Comparison of ENCODE assay signal across 8 mouse cellular contexts in genomic region chr11:4704072-4704964, GRCm38 (mm10). TPM values are rescaled to one million over a fixed set of nuclear protein-coding genes. Genes with fewer than 3 reads are reported as not detected.
DNase-seq lines count a peak whose midpoint lies in the region; ATAC-seq lines count a peak whose summit lies in the region.

Gene Uqcr10 (minus strand): TSS chr11:4704342.
Gene Zmat5 (plus strand): TSS chr11:4704678.

- H3K27ac ChIP-seq in hindbrain, embryonic 12.5 days = peak within 1 kb of the TSS; percentile 46; the same call in 1 of the 2 replicates

- peak within 1 kb of the TSS; percentile 90 for H3K4me2 ChIP-seq in hindbrain, embryonic 12.5 days (replicated peaks)

- peak within 1 kb of the TSS; percentile 76 for H3K9ac ChIP-seq in hindbrain, embryonic 12.5 days

- peak; percentile 97 for DNase-seq in NIH3T3 (ENCODE audit: low read depth)
- peak; percentile 94 to 96 for DNase-seq in cerebellum, postnatal 10 days
- peak; percentile 83 to 87 for DNase-seq in frontal cortex, postnatal 10 days (ENCODE audit: low spot score in 2 of 2)
- peak; percentile 93 to 94 for DNase-seq in layer of hippocampus, postnatal 14 days (ENCODE audit: low spot score in 2 of 2)
- peak; percentile 95 for DNase-seq in lung, postnatal 14 days
- peak; percentile 89 for DNase-seq in retina, adult 2 months (ENCODE audit: low read depth, low spot score)
- DNase-seq in thymus, postnatal 36 days = peak; percentile 91 to 92

- peak within 1 kb of the TSS; percentile 79 for H3K4me3 ChIP-seq in hindbrain, embryonic 12.5 days

- H3K36me3 ChIP-seq in hindbrain, embryonic 12.5 days = peaks cover 19% of the 10 kb centered on the region

- H3K27me3 ChIP-seq in hindbrain, embryonic 12.5 days = no peaks in the 10 kb centered on the region

- under 1% methylated on average over 47 of the region's 47 CpGs for WGBS in hindbrain, embryonic 12.5 days

- peak; percentile 97 for ATAC-seq in hindbrain, embryonic 12.5 days (ENCODE audit: low FRiP score)

- H3K9me3 ChIP-seq in hindbrain, embryonic 12.5 days (replicated peaks) = no peaks in the 10 kb centered on the region

- H3K4me1 ChIP-seq in hindbrain, embryonic 12.5 days = peaks cover 16% of the 10 kb centered on the region

RNA-seq across cellular contexts. Expression of gene Uqcr10, which starts in this region (rescaled TPM):
- polyA plus RNA-seq in hindbrain, embryonic 12.5 days (2016; fragmentation: Nextera tagmentation; extraction: Ambion mirVana) = 444 and 517 TPM in 2 replicates
- 100 to 1,000 TPM; 480 to 497 TPM for total RNA-seq in layer of hippocampus, postnatal 14 days (2021)

RNA-seq across cellular contexts. Expression of gene Zmat5, which starts in this region (rescaled TPM):
- 64.6 and 68.9 TPM in 2 replicates for polyA plus RNA-seq in hindbrain, embryonic 12.5 days (2016; fragmentation: Nextera tagmentation; extraction: Ambion mirVana)
- total RNA-seq in layer of hippocampus, postnatal 14 days (2021) = 10 to 100 TPM; 30.2 to 36.7 TPM

Comparison
In these comparisons a context has a peak if more than half of its experiments do, and no peak if none do; other contexts are left out.
1. Peak in every context shown above with its lines: DNase-seq, ATAC-seq, H3K4me3 ChIP-seq and H3K27ac ChIP-seq.